Mouse (Mus musculus): ENCODE results near the gene Tns3. TPM values are rescaled to one million over a fixed set of nuclear protein-coding genes. Genes with fewer than 3 reads are reported as not detected.

The Tns3 gene
- total and polyA plus RNA-seq, 3 experiments, result 0.22 TPM; not detected in 2

DNA sequence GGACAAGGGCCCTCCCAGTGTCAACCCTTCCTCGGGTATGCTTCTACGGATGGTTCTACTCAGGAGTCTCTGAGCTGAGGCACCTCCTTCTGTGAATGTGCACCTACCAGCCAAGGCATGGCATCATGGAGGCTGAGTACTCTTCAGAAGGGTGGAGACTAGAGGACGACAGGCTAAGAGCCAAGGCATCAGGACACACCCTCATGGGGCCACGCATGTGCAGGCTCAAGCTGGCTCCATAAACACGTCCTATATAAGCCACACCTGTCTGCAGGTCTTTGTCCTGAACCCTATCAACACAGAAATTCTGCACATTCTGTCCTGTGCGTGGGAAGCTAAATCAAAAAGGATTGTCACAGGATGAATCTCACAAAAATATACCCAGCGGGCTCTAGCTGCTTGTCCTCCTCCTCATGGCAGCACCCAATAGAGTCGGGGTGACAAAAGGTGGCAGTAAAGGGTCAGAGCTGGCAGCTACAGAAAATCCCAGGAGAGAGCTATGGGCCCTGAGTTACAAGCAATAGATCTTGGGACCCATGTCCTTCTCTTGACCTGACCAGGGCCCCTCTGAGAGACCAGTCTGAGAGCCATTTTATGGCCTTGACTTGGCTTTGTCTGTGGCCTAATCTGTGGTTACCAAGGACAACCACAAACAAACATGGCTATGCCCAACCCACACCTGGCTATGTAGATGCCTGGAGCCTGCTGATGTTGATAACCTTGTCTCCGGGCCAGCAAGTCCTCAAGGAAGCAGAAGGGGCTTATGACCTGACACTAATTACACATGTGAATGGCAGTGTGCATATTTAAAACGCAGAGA is 82.0 kb downstream of the Tns3 start:
- Histone ChIP-seq H3K4me1 (ENCODE audit: insufficient read depth, low read depth, low read length) (no peaks in the 10 kb centered on the region), H3K9me3 (replicated peaks) (peaks cover 4% of the 10 kb centered on the region; the same call in 1 of the 2 replicates), H3K27me3 (ENCODE audit: insufficient read depth, low read length) (no peaks in the 10 kb centered on the region), H3K4me3 (ENCODE audit: low read depth, low read length) (no peak overlapping the region), H3K36me3 (replicated peaks) (no peaks in the 10 kb centered on the region)
- no peak for ATAC-seq (ENCODE audit: extremely low read depth, insufficient number of reproducible peaks, low FRiP score, poor library complexity, severe bottlenecking)
- TF ChIP-seq POLR2AphosphoS5 (IDR thresholded peaks at IDR 0.05; ENCODE audit: insufficient replicate concordance, low read depth, low read length) (no peak), GATA2 (IDR thresholded peaks at IDR 0.05; ENCODE audit: borderline replicate concordance, low read depth, low read length) (no peak), GATA1 (IDR thresholded peaks at IDR 0.05; ENCODE audit: borderline replicate concordance, low read length) (no peak), TAL1 (conservative IDR thresholded peaks at IDR 0.05; ENCODE audit: low read depth, low read length) (no peak), CTCF (IDR thresholded peaks at IDR 0.05; ENCODE audit: low read depth, low read length) (no peak)
- no peak for DNase-seq (ENCODE audit: low spot score)

DNA sequence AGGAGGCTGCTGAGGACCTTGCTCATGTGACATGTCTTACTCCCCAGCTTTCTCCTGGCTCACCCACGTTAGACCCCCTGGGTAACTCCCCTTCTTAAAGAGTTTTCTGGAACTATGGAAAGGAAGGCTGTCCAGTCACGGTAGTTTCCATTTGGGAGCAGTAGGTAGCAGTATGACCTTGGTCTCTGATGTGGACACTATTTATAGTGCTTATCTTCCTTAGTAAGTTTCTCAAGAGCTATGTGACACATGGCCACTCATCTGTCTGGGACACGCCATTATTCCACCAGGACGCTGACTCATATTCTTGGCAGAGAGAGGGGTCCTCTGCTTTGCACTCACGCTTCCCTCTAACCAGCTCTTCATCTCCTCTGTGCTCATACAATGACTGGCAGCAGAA is 84.5 kb downstream of the Tns3 start:
- H3K4me1 ChIP-seq (ENCODE audit: insufficient read depth, low read depth, low read length), result no peaks in the 10 kb centered on the region
- no peak overlapping the region for H3K4me3 ChIP-seq (ENCODE audit: low read depth, low read length)
- ATAC-seq (ENCODE audit: extremely low read depth, insufficient number of reproducible peaks, low FRiP score, poor library complexity, severe bottlenecking), result no peak

DNA sequence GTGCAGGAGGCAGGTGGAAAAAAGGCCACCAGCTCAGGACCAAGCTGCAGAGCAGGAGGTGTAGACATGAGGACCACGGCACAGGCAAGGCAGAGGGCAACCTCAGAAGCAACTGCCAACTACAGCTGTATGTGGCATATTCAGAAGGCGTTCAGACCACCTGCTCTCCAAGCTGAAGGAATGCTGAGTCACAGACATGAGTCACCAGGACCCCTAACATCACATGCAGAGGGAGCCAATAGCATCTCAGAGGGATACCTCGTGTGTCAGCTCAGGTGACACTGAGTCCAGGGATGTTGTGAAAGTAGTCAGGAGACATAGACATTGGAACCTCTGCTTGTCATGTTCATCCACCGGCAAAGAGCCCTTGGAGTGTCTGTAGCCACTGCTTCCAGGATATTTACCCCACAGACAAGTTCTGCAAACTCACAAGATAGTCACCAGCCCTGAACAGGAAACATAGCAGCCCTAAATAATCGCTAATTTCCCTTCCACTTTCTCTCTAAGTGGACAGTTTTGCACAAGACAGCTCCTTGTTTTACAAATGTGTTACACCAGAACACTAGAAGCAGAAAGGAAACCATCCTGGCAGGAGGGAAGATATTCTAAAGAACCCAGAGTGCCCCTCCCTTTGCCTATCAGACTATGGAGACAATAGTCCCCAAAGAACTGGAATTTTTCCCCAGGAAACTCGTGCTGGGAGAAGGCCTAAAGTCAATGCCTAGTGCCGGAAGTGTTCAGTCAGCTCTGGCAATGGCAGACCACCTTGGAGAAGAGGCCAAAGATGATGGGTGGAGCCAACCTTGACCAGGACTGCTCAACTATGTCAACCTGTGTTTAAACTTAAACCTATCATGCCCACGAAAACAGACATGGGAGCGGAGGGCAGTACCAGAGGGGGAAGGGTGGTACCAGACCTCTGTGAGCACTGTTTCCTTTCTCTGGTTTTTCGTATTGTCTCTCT is 88.8 kb downstream of the Tns3 start:
- H3K4me1 ChIP-seq (ENCODE audit: insufficient read depth, low read depth, low read length), result no peaks in the 10 kb centered on the region
- TF ChIP-seq GATA2 (IDR thresholded peaks at IDR 0.05; ENCODE audit: borderline replicate concordance, low read depth, low read length) (no peak), POLR2AphosphoS5 (IDR thresholded peaks at IDR 0.05; ENCODE audit: insufficient replicate concordance, low read depth, low read length) (no peak), CTCF (IDR thresholded peaks at IDR 0.05; ENCODE audit: low read depth, low read length) (no peak), TAL1 (conservative IDR thresholded peaks at IDR 0.05; ENCODE audit: low read depth, low read length) (no peak), GATA1 (IDR thresholded peaks at IDR 0.05; ENCODE audit: borderline replicate concordance, low read length) (no peak)
- ATAC-seq (ENCODE audit: extremely low read depth, insufficient number of reproducible peaks, low FRiP score, poor library complexity, severe bottlenecking) (no peak), DNase-seq (ENCODE audit: low spot score) (no peak)
- H3K36me3 ChIP-seq (replicated peaks), result no peaks in the 10 kb centered on the region
- H3K27me3 ChIP-seq (ENCODE audit: insufficient read depth, low read length), result no peaks in the 10 kb centered on the region; the same call in 1 of the 2 replicates
- H3K9me3 ChIP-seq (replicated peaks), result peaks cover 5% of the 10 kb centered on the region
- H3K4me3 ChIP-seq (ENCODE audit: low read depth, low read length), result no peak overlapping the region

More for the DNA sequence above, 84.5 kb downstream of the Tns3 start:
- TF ChIP-seq GATA1 (IDR thresholded peaks at IDR 0.05; ENCODE audit: borderline replicate concordance, low read length) (no peak), CTCF (IDR thresholded peaks at IDR 0.05; ENCODE audit: low read depth, low read length) (no peak), GATA2 (IDR thresholded peaks at IDR 0.05; ENCODE audit: borderline replicate concordance, low read depth, low read length) (no peak), POLR2AphosphoS5 (IDR thresholded peaks at IDR 0.05; ENCODE audit: insufficient replicate concordance, low read depth, low read length) (no peak), TAL1 (conservative IDR thresholded peaks at IDR 0.05; ENCODE audit: low read depth, low read length) (no peak)
- Histone ChIP-seq H3K36me3 (replicated peaks) (no peaks in the 10 kb centered on the region), H3K27me3 (ENCODE audit: insufficient read depth, low read length) (no peaks in the 10 kb centered on the region), H3K9me3 (replicated peaks) (peaks cover 6% of the 10 kb centered on the region)
- no peak for DNase-seq (ENCODE audit: low spot score)

DNA sequence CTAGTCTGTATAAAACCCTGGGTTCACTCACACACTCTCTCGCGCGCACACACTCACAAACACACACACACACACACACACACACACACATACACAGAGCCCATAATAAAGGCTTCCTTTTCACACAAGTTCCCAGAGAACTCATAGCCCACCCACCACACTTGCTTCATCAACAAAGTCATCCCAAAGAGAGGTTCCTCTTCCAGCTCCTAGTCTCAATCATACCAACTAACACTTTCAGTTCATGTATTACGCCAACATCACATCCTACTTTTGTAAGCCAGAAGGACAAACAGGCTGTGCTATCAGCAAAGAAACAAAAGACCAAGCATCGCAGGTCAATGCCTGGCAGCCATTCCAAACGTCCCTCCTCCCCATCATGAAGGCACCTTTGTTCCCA is 89.8 kb downstream of the Tns3 start:
- Histone ChIP-seq H3K27me3 (ENCODE audit: insufficient read depth, low read length) (no peaks in the 10 kb centered on the region; the same call in 1 of the 2 replicates), H3K4me3 (ENCODE audit: low read depth, low read length) (no peak overlapping the region), H3K9me3 (replicated peaks) (peaks cover 5% of the 10 kb centered on the region), H3K4me1 (ENCODE audit: insufficient read depth, low read depth, low read length) (no peaks in the 10 kb centered on the region), H3K36me3 (replicated peaks) (no peaks in the 10 kb centered on the region)
- ATAC-seq (ENCODE audit: extremely low read depth, insufficient number of reproducible peaks, low FRiP score, poor library complexity, severe bottlenecking) (no peak), DNase-seq (ENCODE audit: low spot score) (no peak)
- TF ChIP-seq TAL1 (conservative IDR thresholded peaks at IDR 0.05; ENCODE audit: low read depth, low read length), result no peak

DNA sequence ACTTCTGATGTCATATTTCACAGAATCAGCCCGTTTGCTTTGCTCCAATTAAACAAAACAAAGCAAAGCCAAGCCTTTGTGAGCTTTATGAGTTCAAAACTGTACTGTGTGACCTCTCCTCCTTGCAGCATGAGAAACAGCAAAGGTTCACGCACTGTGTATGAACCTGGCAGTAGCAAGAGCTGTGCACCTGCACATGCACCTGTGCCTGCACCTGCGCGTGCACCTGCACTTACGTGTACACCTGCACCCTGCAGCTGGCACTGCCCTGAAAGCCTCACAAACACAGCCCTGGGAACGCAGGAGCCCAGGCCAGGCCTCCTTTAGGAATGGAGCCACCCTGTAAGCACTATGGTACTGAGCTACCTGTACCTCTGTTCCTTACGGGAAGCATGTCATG is 91.6 kb downstream of the Tns3 start:
- no peaks in the 10 kb centered on the region for H3K36me3 ChIP-seq (replicated peaks)
- TF ChIP-seq CTCF (IDR thresholded peaks at IDR 0.05; ENCODE audit: low read depth, low read length) (no peak), GATA2 (IDR thresholded peaks at IDR 0.05; ENCODE audit: borderline replicate concordance, low read depth, low read length) (no peak), POLR2AphosphoS5 (IDR thresholded peaks at IDR 0.05; ENCODE audit: insufficient replicate concordance, low read depth, low read length) (no peak), TAL1 (conservative IDR thresholded peaks at IDR 0.05; ENCODE audit: low read depth, low read length) (no peak), GATA1 (IDR thresholded peaks at IDR 0.05; ENCODE audit: borderline replicate concordance, low read length) (no peak)
- no peak overlapping the region for H3K4me3 ChIP-seq (ENCODE audit: low read depth, low read length)
- H3K27me3 ChIP-seq (ENCODE audit: insufficient read depth, low read length), result no peaks in the 10 kb centered on the region; the same call in 1 of the 2 replicates
- DNase-seq (ENCODE audit: low spot score) (no peak), ATAC-seq (ENCODE audit: extremely low read depth, insufficient number of reproducible peaks, low FRiP score, poor library complexity, severe bottlenecking) (no peak)
- no peaks in the 10 kb centered on the region for H3K4me1 ChIP-seq (ENCODE audit: insufficient read depth, low read depth, low read length)
- H3K9me3 ChIP-seq (replicated peaks), result peaks cover 5% of the 10 kb centered on the region

Measured in G1E (cell line).